Mouse (Mus musculus) heart, postnatal 0 days (tissue): ENCODE results near the gene Zfp692. TPM values are rescaled to one million over a fixed set of nuclear protein-coding genes. Genes with fewer than 3 reads are reported as not detected.
"Not testable (repeated sequence)": the region's sequence is repeated elsewhere in the genome, so short reads cannot be mapped to it uniquely, and the experiment has no call there.

Experiments
- ATAC-seq: fragments of 200-750 bp; cut with Nextera tagmentation; 2 replicates; pipeline ENCODE4 v1.8.0; 2017; ENCODE audit warnings: low read depth, moderate number of reproducible peaks, moderate library complexity; ENCODE audit not compliant: insufficient read depth
- DNase-seq: peaks from one replicate; pipeline ENCODE4 v3.0.0-alpha.2; 2016; ENCODE audit warnings: low spot score
- H3K27ac ChIP-seq: fragments of 300-500 bp; sonication (generic); 2 replicates; pipeline ENCODE4 v1.5.1; 2014; ENCODE audit warnings: low read depth, mild to moderate bottlenecking
- H3K27me3 ChIP-seq: fragments of 300-500 bp; sonication (generic); 2 replicates; pipeline ENCODE4 v1.6.1; 2014; ENCODE audit warnings: low read length, mixed read lengths; ENCODE audit not compliant: control insufficient read depth, insufficient read depth
- H3K36me3 ChIP-seq: fragments of 300-500 bp; sonication (generic); replicated peaks from 2 replicates; pipeline ENCODE4 v1.6.1; 2014; ENCODE audit warnings: low read length, mixed read lengths; ENCODE audit not compliant: control insufficient read depth, insufficient read depth
- H3K4me1 ChIP-seq: fragments of 300-500 bp; sonication (generic); 2 replicates; pipeline ENCODE4 v1.6.1; 2014; ENCODE audit warnings: antibody characterized with exemption; ENCODE audit not compliant: control insufficient read depth, insufficient read depth
- H3K4me2 ChIP-seq: fragments of 300-500 bp; sonication (generic); 2 replicates; pipeline ENCODE4 v1.6.1; 2014; ENCODE audit warnings: low read depth, mild to moderate bottlenecking, low read length, moderate library complexity
- H3K4me3 ChIP-seq: fragments of 300-500 bp; sonication (generic); 2 replicates; pipeline ENCODE4 v1.5.1; 2014; ENCODE audit warnings: low read depth, low read length
- H3K9ac ChIP-seq: fragments of 300-500 bp; sonication (generic); replicated peaks from 2 replicates; pipeline ENCODE4 v1.6.1; 2014; ENCODE audit warnings: low read depth, low read length, mixed read lengths
- H3K9me3 ChIP-seq: fragments of 300-500 bp; sonication (generic); replicated peaks from 2 replicates; pipeline ENCODE4 v1.6.1; 2016; ENCODE audit warnings: low read length; ENCODE audit not compliant: control insufficient read depth
- CTCF ChIP-seq: IDR thresholded peaks from 2 replicates; pipeline ENCODE4 v1.5.1; 2016; ENCODE audit warnings: antibody characterized with exemption, control low read depth, low read depth
- EP300 ChIP-seq: IDR thresholded peaks from 2 replicates; pipeline ENCODE4 v1.6.1; 2016; ENCODE audit warnings: antibody characterized with exemption, low read depth
- WGBS: fragments of 180-500 bp; shearing (Covaris S2); extraction: QIAGEN DNeasy Blood & Tissue Kit; methylation state at CpG from one replicate; pipeline ENCODE4 v1.1.7; 2014; 5-methylcytosine and 5-hydroxymethylcytosine counted together
- polyA plus RNA-seq: library from polyadenylated mRNA; unstranded; fragments of >200 nt; fragmentation: Nextera tagmentation; extraction: Ambion mirVana; gene quantifications from 2 replicates; pipeline ENCODE4 v1.2.1, GENCODE M21; 2015
- total RNA-seq: library from RNA; depleted of rRNA; stranded (reverse); fragments of >200 nt; gene quantifications from 2 replicates; pipeline ENCODE4 v1.2.3, GENCODE M21; 2014; ENCODE audit warnings: low replicate concordance; rRNA removed

Gene Zfp692
- total and polyA plus RNA-seq, 2 experiments from 2014 or later: 5.0 to 12.6 TPM

DNA sequence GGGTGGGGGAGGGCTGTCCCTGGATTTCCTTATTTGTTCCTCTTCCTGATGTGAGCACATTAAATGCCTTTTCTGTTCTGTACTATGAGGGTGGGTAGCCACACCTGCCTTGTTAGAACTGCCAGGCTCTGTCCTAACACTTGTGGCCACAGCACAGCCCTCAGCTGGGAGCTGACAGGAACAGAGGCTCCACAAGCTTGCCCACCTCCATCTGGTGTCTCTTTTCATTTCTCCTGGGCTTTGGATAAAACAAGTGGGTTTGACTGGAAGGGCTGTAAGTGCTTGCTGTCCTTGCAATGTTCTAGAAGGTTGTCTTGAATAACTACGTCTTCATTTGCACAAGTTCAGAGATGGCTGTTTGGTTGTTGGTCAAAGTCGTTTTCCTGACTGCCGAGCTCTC, 48.1 kb downstream of the Zfp692 start:
- no peak overlapping the region for H3K9ac ChIP-seq
- DNase-seq: no peak
- H3K4me3 ChIP-seq: no peak overlapping the region
- H3K27me3 ChIP-seq: no peaks in the 10 kb centered on the region
- no peaks in the 10 kb centered on the region for H3K9me3 ChIP-seq
- no peak overlapping the region for H3K4me2 ChIP-seq
- H3K27ac ChIP-seq: no peak overlapping the region
- H3K4me1 ChIP-seq: no peaks in the 10 kb centered on the region
- TF ChIP-seq EP300: no peak
- no peak for TF ChIP-seq CTCF
- 81% methylated on average over 3 of the region's 3 CpGs for WGBS
- no peaks in the 10 kb centered on the region for H3K36me3 ChIP-seq
- ATAC-seq: no peak

- Histone ChIP-seq H3K27me3 (no peaks in the 10 kb centered on the region), H3K4me2 (no peak overlapping the region), H3K4me1 (no peaks in the 10 kb centered on the region), H3K36me3 (no peaks in the 10 kb centered on the region), H3K9me3 (no peaks in the 10 kb centered on the region), H3K4me3 (no peak overlapping the region), H3K27ac (no peak overlapping the region), H3K9ac (no peak overlapping the region)
- no peak for TF ChIP-seq EP300
- TF ChIP-seq CTCF: no peak
- WGBS: 84% methylated on average over 3 of the region's 3 CpGs
- DNase-seq (no peak), ATAC-seq (no peak)
Observed at GRCm38 (mm10) chr11:58357042-58357441, 50.2 kb downstream of the Zfp692 start.

DNA sequence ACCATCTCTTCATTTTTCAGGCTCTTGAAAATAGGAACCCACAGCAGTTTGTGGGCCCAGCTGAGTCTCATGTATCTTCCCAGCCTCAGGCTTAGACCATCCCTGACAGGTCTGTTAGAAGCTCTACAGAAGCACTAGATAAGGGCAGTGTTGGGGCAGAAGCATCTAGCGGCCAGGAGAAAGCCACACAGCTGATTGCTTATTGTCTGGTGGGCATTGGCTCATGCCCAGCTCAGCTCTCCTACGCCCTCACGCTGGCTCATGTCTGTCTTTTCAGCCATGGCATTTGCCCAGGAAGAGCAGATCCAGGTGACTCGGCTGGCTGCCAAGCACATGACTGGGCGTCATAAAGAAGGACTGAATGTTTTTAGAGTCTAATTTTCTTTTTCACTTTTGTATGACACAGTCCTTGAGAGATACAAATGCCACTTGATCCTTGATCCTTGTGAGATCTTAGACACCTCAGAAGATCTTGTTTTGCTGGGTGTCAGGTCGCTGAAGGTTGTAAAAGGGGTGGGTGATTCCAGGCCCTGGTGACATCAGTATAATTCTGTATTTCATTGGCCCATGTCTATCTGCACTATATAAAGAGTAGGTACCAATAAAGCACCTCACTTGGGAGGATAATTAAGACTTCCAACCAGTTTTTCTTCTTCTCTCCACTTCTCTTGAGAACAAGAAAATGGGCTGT, 51.1 kb downstream of the Zfp692 start:
- Histone ChIP-seq H3K27ac (no peak overlapping the region), H3K27me3 (no peaks in the 10 kb centered on the region)
- 68% methylated on average over 6 of the region's 6 CpGs for WGBS

GRCm38 (mm10) chr11:58362562-58362961, 55.7 kb downstream of the Zfp692 start:
- H3K4me3 ChIP-seq, H3K36me3 ChIP-seq, DNase-seq, H3K4me2 ChIP-seq, H3K27ac ChIP-seq, H3K9ac ChIP-seq, H3K4me1 ChIP-seq, H3K9me3 ChIP-seq, ATAC-seq, H3K27me3 ChIP-seq: not testable (repeated sequence)
- no CpG with 5 or more reads among the region's 6 CpGs for WGBS

More for the DNA sequence above, 51.1 kb downstream of the Zfp692 start:
- Histone ChIP-seq H3K4me2 (no peak overlapping the region), H3K36me3 (no peaks in the 10 kb centered on the region), H3K4me3 (no peak overlapping the region), H3K9ac (no peak overlapping the region), H3K9me3 (no peaks in the 10 kb centered on the region), H3K4me1 (no peaks in the 10 kb centered on the region)
- DNase-seq: no peak
- ATAC-seq: no peak
- no peak for TF ChIP-seq EP300
- no peak for TF ChIP-seq CTCF

Other genes starting within 250 kb of the Zfp692 start
- not detected in 2 replicates for gene Gm12248, start 213.9 kb upstream of the Zfp692 start, total RNA-seq
- gene Gm12248, start 213.9 kb upstream of the Zfp692 start, polyA plus RNA-seq: not detected in 2 replicates
- 73.1 and 76.6 TPM in 2 replicates for gene Cnot8, start 202.9 kb upstream of the Zfp692 start, total RNA-seq
- 68.6 and 71.3 TPM in 2 replicates for gene Cnot8, start 202.9 kb upstream of the Zfp692 start, polyA plus RNA-seq
- 15.7 and 16.4 TPM in 2 replicates for gene Gemin5, start 138.5 kb upstream of the Zfp692 start, total RNA-seq
- gene Gemin5, start 138.5 kb upstream of the Zfp692 start, polyA plus RNA-seq: 5.7 and 6.1 TPM in 2 replicates
- gene Mrpl22, start 135.4 kb upstream of the Zfp692 start, total RNA-seq: 50.6 and 58.4 TPM in 2 replicates
- gene Mrpl22, start 135.4 kb upstream of the Zfp692 start, polyA plus RNA-seq: 124 and 126 TPM in 2 replicates
- gene Igtp, start 107.5 kb upstream of the Zfp692 start, total RNA-seq: 7.8 and 9.8 TPM in 2 replicates
- 7.0 and 8.0 TPM in 2 replicates for gene Igtp, start 107.5 kb upstream of the Zfp692 start, polyA plus RNA-seq
- 7.7 and 8.7 TPM in 2 replicates for gene Irgm2, start 107.5 kb upstream of the Zfp692 start, total RNA-seq
- 4.6 and 5.2 TPM in 2 replicates for gene Irgm2, start 107.5 kb upstream of the Zfp692 start, polyA plus RNA-seq
- not detected in 2 replicates for gene 4930438A08Rik, start 32.3 kb upstream of the Zfp692 start, total RNA-seq
- not detected in 2 replicates for gene 4930438A08Rik, start 32.3 kb upstream of the Zfp692 start, polyA plus RNA-seq
- gene Zfp672, start 23.3 kb downstream of the Zfp692 start, total RNA-seq: 31.4 and 62.4 TPM in 2 replicates
- 53.5 and 60.8 TPM in 2 replicates for gene Zfp672, start 23.3 kb downstream of the Zfp692 start, polyA plus RNA-seq
- 30.2 and 42.9 TPM in 2 replicates for gene Sh3bp5l, start 23.7 kb downstream of the Zfp692 start, total RNA-seq
- gene Sh3bp5l, start 23.7 kb downstream of the Zfp692 start, polyA plus RNA-seq: 28.2 and 29.5 TPM in 2 replicates
- not detected in 2 replicates for gene Lypd8, start 72.0 kb downstream of the Zfp692 start, total RNA-seq
- gene Lypd8, start 72.0 kb downstream of the Zfp692 start, polyA plus RNA-seq: 0.12 TPM in 1 of 2 replicates, not detected in the other
- not detected in 2 replicates for gene 1810065E05Rik, start 114.0 kb downstream of the Zfp692 start, total RNA-seq
- gene 1810065E05Rik, start 114.0 kb downstream of the Zfp692 start, polyA plus RNA-seq: not detected in 2 replicates
- gene Gm12253, start 125.5 kb downstream of the Zfp692 start, total RNA-seq: not detected in 2 replicates
- not detected in 2 replicates for gene Gm12253, start 125.5 kb downstream of the Zfp692 start, polyA plus RNA-seq
- not detected in 2 replicates for gene Lypd9, start 145.9 kb downstream of the Zfp692 start, total RNA-seq
- not detected in 2 replicates for gene Lypd9, start 145.9 kb downstream of the Zfp692 start, polyA plus RNA-seq
- gene Olfr30, start 155.2 kb downstream of the Zfp692 start, total RNA-seq: not detected in 2 replicates
- not detected in 2 replicates for gene Olfr30, start 155.2 kb downstream of the Zfp692 start, polyA plus RNA-seq
- not detected in 2 replicates for gene Olfr332, start 185.5 kb downstream of the Zfp692 start, total RNA-seq
- gene Olfr332, start 185.5 kb downstream of the Zfp692 start, polyA plus RNA-seq: not detected in 2 replicates
- not detected in 2 replicates for gene Olfr331, start 195.5 kb downstream of the Zfp692 start, total RNA-seq
- gene Olfr331, start 195.5 kb downstream of the Zfp692 start, polyA plus RNA-seq: not detected in 2 replicates
- gene Olfr330, start 227.8 kb downstream of the Zfp692 start, total RNA-seq: not detected in 2 replicates
- gene Olfr330, start 227.8 kb downstream of the Zfp692 start, polyA plus RNA-seq: not detected in 2 replicates
- not detected in 2 replicates for gene Olfr329-ps, start 239.4 kb downstream of the Zfp692 start, total RNA-seq
- gene Olfr329-ps, start 239.4 kb downstream of the Zfp692 start, polyA plus RNA-seq: not detected in 2 replicates
- gene Olfr328, start 248.6 kb downstream of the Zfp692 start, total RNA-seq: not detected in 2 replicates
- not detected in 2 replicates for gene Olfr328, start 248.6 kb downstream of the Zfp692 start, polyA plus RNA-seq